Mouse (Mus musculus) naive thymus-derived CD4-positive, alpha-beta T cell, adult 5 months (primary cell): ENCODE results near the gene Gm20929. TPM values are rescaled to one million over a fixed set of nuclear protein-coding genes. Genes with fewer than 3 reads are reported as not detected.

Experiments
- polyA plus RNA-seq: library from polyadenylated mRNA; unstranded; fragments of 100-300 nt; shearing (Covaris generic); gene quantifications from one replicate; pipeline ENCODE4 v1.2.1, GENCODE M21; 2017

Gene Gm20929
- not detected for polyA plus RNA-seq

DNA sequence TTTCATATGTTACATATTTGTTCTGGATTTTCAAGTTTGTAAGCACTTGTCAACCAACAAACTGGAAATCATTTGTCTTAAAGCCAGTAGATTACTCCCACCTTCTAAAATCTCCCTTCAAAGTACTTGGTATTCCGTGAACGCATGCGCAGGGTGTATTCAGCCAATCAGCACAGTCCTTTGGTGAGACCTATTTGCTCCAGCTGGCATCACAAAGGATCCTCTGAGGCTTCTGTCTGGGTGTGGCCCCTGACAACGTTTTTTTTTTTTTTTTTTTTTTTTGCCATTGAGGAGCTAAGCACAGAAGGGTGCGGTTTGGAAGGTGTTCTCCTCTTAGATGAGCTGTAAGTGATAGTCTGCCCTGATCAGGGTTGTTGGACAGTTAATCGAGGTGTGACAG lies at the start of gene Gm20929:
TSS of gene Gm20929 (plus strand) at position 301 of the 400 bp plus-strand sequence.

